Mouse (Mus musculus): ENCODE data around the gene Cand2.

DNA sequence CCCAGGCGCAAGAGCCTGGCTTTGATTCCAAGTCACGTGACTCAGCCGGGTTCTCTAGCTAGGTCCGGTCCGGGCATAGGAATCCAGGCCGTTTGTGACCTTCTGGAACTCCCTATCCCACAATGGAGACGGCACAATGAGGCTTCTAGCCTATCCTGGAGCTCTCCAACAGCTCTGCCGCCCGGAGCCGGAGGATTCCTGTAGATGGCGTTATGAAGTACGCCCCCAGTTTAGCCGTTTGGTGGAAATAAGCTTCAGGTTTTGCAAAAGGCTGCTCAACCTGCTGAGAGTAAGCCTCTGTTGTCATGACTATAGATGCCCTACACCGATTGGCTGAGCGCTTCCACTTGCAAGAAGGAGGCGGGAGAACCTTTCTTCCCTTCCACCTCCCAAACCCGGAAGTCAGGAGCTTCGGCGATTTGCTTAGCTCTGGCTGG, 63.8 kb downstream of the Cand2 start, which contains the start of gene Efcab12:
- no peak for TF ChIP-seq POLR2A (IDR thresholded peaks at IDR 0.05; ENCODE audit: borderline replicate concordance, extremely low read depth, insufficient read depth, insufficient read length, poor library complexity, severe bottlenecking)
- no peak for TF ChIP-seq CTCF (IDR thresholded peaks at IDR 0.05; ENCODE audit: borderline replicate concordance, extremely low read depth, insufficient read depth, insufficient read length)
